Mouse (Mus musculus) induced T-regulatory cell, adult 2 months (primary cell): ENCODE measurements at regions not wholly inside any gene's neighbourhood (a gene's known extent, or its start where the extent isn't known, plus 50 kb on each side); places are given as distances from the start of the nearest gene placed in this dataset.

Experiments
- DNase-seq: peaks from one replicate; pipeline ENCODE4 v3.0.0-alpha.2; 2012; ENCODE audit warnings: low read depth

DNA sequence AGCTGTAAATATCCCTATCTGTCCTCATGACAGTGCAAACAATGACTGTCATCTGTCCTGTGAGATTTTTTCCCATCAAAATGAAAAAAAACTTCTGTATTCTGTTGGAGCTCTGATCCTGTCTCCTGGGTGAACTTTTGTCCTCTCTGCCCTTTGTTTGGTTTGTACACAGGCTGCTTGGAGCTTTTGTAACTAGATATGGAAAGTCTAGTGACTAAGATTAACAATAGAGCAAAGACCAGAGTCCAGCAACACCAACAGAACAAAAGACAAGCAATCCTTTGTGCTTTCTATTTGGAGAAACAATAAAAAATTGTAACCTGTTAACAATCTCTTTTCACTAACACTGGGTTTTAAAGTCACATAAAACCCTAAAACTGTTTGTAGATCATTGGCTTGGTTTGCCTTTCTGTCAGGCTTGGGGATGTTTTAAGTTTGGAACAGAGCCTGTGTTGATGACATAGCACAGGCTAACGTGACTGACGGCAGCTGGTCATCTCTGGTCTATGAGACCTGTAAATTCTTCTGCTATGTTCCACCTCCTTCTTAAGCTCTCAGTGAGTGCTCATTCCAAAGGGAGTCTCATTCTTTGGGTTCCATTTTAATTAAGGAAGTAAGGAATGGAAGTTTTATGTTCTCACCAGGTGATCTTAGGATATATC is 219.8 kb downstream of the Gm9733 start:
- no peak for DNase-seq

DNA sequence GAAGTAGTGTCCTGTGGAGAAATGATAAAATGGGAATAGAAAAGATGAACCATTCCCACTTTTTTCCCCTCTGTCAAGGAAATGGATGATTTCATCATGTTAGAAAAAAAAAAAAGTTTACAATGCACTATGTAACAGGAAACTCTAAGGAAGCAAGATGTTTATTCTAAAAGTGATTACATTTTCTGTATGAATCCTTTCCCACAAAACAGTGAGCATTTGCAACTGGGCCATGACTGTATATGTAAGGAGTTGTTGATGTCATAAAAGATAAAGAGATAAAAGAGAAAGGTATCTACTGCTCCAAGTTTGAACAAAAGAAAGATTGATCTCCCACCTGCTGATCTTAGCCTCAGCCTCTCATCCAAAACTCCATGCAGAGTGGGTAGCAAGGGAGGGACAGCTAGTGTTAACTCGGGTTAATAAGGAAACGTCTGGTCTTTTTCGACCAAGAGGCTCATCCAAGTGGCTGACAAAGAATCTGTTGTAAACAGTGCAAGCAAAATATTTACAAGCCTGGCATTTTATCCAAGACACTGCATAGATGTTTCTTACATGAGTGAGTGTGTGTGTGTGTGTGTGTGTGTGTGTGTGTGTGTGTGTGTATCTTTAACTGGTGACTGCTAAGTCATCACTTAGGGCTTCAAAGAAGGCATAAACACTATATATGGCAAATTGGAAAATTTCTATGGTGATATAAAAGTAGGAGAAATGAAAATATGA is 213.3 kb downstream of the Gm9733 start:
- no peak for DNase-seq

DNA sequence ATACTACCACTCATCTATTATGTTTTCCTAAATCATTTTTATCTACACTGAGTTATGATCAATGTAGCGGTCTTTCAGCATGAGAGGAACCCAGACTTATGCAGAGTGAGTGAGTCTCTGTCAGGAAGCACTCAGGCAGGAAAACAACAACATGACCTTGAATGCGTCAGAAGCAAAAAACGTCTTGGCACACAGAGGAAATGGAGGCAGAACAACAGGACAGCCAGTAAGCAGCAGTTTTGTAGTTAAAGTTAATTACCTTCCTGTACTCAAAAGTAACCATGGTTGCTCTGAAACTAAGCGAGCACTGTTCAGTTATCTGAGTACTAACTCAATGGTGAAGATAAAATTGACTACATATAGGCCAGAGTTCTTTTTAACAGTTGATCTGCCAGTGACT is 205.4 kb downstream of the Gm9733 start:
- DNase-seq: no peak

DNA sequence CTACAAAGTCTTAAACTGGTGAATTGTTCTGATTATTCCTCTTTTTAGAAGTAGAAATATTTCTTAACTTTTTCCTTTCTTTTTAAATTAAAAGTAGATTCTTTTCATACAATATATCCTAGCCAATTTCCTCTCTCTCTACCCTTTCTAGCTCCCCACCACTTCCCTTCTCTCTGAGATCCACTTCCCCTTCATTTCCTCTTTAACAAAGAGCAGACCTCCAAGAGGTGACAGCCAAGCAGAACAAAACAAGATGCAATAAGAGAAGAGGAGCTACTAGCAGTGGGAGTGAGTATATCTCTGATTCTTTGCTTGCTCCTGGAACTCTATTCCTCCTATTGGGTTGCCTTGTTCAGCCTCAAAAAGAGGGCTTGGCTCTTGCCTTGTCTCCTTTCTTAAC is 203.7 kb downstream of the Gm9733 start:
- DNase-seq: no peak

DNA sequence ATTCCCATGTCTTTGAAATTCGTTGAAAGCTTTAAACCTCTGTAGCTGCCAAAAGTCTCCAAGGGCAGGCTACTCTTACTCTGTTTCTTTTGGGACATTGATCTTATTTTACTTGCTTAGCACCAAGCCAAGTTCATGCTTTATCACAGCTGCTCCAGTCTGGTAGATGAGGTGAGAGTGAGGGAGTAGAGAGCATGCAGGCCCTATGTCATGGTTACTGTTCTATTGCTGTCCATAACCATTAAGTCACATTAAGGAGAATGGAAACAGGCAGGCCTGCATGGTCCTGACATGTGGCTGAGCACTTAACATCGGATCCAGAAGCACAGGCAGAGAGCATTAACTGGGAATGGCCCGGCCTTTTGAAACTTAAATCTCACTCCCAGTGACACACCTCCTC is 203.1 kb downstream of the Gm9733 start:
- DNase-seq: no peak

DNA sequence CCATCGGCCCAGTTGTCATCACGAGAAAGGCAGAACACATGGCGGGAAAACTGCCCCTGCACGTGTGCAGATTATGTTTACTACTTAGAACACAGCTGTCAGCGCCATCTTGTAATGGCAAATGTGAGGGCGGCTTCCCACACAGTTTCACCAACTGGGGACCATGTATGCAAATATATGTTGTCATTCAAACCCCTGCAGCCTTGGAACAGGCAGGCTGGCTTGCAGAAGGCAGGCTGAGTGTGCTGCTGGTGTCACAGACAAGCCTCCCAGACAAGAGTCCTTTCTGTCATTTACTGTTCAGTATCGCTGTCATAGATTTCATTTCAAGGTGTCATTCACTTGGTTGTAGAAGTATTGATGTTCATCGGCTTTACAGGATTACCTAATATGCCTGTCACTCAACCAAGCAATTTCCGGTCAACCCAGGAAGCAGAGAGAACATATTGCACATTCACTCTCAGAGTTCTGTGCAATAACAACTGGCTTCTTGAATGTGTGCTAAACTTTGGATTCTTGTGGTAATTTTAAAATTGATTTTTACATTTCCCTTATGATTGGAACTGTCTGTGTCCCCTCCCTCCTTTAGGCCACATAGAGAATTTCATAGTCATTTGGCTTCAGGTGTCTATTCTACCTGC is 202.3 kb downstream of the Gm9733 start:
- no peak for DNase-seq

DNA sequence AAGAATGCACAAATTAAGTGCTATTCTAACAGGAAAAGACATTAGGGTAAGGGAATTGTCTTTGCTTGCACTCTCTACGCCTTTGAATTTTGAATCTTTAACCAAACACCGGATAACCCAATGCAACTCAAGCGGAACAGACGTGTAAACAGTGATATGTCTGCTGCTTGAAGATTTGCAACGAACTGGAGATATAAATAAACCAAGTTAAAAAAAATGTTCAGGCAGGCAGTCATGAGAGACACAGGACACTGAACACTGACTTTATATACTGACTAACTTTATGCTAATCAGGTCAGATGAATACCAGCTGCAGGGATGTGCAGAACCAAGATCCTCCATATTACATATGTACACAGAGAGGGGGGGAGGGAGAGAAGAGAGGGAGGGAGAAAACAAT is 200.0 kb downstream of the Gm9733 start:
- no peak for DNase-seq

DNA sequence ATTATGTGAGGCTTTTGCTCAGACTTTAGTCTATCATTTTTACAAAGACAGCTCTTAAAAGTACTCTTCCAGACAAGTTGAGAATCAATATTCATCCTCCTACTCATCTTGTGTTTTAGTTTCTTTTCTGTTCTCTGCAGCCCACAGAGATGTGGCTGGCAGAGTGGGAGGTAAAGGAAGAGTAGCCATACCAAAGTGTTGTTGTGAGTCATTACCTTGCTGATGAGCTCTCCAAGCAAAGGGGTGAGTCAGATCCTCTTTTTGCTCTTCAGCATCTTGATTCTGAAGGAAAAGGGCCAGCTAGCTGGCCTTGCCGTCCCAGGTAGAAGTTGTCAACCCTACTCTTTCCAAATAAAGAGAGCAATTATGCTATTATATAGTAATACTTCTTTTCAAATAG is 192.6 kb downstream of the Gm9733 start:
- no peak for DNase-seq

DNA sequence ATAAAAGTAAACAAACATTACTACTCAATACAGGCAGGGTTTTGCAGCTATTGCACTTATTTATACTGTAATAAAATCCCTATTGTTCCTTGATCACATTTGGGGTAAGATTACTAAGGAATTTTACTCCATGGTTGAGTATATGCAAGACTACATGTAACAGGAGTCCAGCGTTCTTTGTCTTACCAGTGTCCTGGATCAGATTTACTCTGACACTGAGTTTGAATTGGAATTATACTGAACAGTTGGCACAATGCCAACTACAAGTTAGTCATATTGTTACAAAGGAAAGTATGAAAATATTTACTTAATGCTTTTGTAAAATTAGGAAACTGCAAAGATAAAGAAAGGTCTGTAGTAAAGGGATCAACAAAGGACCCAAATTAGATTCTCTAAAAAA is 178.4 kb downstream of the Gm9733 start:
- DNase-seq: no peak

DNA sequence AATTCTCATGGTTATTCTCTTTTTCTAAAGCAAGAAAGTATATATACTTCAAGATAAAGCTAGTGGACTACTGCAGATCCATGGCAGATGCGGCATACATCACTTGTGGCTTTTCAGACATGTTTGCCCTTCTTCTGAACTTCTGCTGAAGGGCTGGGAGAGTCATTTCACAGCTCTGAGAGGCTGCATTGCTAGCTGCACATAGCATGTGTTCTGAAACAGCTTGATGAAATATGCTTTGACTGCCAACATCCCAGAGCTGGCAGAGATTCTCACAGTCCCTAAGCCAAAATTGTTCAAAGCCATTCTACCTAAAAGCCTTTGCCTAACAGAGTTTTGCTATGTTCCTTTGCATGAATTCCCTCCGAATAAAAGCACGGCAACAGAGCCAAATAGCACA is 177.9 kb downstream of the Gm9733 start:
- no peak for DNase-seq

DNA sequence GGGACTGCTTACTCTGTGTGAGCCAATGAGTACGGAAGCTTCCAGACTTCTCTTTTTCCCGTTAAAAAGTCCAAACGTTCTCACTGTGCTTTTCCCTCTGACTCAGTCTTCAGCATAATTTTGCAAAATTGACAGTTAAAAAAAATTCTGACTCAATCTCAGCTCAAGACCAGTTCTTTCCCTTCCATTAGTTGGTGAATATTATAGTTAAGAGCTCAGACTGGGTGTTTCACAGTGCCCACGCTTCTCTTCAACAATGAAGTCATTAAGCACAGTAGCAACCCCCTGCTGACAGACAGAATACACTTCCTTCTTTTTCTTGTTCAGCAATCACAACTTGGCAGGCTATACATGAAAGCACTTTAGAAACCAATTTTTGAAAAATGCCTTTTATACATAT is 175.4 kb downstream of the Gm9733 start:
- no peak for DNase-seq

DNA sequence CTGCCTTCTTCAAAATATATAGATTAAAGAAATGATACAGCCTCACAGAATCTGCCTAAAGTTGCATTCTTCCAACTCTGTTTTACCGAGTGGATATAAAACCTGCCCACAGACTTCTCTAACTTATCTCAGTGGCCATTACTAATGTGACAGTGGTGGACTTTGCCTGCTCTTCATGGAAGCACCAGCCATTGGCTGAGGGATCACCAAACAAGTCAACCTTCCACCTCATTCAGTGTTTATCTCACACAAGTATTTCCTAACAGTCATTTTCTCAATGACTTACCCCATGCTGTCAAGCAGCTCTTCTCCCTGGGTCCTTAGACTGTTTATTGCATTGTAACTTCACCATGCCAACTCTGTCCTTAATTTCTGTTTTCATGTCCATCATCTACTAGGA is 174.3 kb downstream of the Gm9733 start:
- no peak for DNase-seq

DNA sequence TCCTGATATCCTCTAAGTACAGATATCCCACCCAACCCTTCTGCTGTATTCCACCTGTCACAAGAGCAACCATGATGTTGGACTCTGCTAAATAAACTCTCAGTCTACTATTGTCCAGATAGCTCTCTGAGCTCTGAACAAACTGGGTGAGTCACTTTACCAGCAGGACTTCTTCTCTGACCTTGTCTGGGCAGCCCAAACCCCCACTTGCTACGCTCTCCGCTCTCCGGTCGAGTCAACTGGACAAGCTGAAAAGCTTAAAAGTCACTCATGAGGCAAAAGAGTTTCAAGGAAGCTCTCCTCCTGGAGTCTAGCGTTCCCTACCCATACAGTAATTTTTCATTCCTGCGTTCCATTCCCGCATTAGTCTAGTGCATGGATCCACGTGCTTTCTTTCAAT is 173.2 kb downstream of the Gm9733 start:
- DNase-seq: no peak

DNA sequence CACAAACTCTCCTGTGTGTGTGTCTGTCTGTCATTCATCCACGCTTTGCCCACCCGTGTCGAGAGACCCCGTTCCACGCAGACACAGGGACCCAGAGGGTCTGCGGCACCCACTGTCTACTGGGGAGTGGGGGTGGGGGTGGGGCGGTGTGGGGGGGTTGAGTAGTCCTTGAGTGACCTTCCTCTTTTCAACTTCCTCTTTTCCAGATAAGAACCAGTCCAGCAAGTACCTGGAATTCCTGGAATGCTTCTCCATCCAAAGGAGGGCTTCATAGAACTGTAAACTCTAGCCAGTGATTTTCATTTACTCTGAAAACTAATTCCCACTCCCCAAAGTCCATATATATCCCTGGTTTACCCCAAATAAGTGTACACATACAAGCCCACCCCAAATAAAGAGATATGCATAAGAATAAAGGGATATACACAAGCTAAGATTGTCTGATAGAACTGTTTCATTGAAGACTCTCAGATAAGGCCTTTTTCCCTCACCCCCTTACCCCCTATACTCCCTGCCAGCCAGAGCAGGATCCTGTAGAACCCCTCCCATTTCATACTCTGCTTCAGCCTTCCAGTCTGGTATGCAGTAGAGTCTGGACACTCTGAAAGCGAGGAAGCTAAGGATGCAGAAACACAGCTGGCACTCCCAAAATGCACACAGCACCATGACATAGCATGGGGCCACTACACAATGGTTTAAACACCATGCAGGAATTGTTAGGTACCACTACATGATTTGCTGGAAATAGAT is 172.0 kb downstream of the Gm9733 start:
- DNase-seq: no peak

DNA sequence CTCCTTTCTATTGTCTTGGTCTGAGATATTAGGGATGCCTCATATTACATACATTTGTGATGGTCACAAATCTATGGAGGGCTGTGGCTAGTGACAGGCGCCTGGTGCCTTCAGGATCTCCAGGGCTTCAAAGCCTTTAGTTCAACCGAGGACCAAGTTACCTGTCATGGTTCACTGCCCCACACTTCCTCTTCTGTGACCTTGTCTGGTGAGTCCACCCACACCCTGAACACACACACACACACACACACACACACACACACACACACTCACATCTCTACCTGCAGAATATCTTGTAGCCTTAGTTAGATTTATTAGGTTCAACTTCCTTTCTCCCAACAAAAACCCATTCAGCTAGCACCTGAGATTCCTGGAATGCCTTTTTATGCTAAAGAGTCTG is 156.3 kb downstream of the Gm9733 start:
- no peak for DNase-seq

DNA sequence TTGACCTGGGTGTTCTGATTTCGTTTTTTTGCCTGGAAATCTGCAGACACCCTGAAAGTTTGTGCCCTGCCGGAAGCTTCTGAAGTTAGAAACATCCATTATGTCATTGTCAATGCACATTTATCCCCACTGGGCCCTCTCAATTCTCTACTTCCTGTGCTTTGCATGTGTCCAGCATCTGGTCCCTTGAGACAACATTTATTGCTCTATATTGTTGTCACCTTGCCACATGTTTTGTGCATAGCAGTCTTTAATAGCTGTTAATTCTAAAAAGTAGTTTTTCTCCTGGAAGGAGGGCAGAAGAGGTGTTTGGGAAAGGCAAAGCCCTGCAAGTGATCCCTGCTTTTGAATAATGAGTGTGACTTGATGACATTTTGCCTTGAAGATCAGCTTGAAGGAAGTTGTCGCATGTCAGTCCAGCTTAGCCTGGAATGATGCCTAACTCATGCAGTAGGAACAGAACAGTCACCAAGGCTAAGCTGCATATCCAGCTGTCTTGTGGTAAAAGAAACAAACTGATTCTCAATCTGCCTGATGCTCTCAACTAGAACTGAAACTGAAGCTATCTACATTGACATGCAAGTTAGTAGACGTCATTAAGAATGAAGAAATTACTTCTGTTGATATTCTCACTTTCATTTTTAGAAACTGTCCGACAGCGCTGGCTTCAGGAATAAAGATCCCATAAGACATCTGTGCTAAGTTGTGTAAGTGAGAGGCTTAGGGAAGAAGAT is 152.9 kb downstream of the Gm9733 start:
- no peak for DNase-seq

DNA sequence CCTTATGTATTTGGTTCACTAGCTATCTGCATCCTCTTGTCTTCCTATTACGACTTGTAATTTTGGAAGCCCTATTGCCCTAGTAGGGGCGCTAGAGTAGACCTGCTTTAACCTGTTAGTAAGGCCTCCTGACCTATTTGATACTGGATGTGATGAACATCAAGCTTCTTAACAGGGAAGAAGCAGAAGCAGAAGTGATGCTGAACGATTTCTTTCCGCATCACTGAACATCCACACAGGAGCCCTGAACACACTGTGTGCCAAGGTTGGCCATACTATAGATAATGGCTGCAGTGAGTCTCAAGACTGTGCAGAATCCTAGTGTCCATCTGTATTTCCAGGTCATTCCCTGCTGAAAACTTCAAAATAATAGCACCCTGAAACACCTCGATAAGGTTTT is 151.0 kb downstream of the Gm9733 start:
- DNase-seq: no peak

DNA sequence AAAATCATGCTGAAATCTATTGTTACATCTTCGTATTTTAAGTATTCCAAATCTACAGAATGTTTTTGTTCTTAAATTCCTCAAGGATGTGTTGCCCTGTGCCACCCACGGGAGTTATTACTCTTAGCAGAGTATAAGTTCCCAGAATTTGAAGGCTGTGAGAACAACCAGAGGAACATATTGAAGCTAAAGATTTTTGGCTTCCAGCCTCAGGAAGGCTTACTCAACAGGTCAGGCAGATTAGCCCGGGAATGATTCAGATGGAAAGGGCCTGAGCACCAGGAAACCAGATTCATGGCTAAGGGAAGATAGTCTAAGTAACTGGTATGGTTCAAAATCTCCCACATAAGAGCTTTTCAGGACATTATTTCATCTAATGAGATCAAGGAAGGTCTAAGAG is 145.4 kb downstream of the Gm9733 start:
- no peak for DNase-seq

DNA sequence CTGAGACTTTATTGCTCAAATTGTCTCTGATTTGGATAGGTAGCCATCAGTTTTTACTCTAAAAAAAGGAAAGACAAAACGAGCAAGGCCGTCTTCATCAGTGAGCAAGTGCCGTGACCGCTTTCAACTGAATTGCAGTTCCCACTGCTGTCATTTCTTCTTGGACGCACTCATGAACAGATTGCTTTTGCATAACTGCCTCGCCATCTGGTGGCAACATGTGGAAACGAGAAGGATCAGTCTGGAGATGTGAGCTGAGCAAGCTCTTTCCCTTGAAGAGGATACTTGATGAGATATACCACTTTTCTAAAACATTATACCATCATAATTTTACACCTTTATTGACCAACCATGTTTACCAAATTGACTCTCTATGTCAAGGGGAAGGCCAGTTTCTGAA is 137.7 kb downstream of the Gm9733 start:
- DNase-seq: peak; percentile 64

DNA sequence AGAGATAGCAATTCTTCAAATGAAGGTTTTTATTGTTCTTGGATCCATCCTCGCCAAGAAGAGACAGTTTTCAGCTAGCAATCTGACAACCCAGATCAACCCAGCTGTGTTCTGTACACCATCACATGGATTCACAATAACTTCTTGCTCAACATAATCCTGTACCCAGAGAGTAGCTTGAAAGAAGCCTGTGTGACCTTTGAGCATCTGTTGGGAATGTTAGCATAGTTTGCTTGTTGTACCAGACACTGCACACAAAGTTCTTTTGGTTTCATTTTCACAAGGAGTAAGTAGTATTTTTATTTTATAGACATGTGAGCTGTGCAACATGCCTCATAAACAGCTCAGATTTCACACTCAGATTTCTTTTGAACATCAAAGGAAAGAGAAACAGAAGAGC is 136.0 kb downstream of the Gm9733 start:
- peak; percentile 13 for DNase-seq

DNA sequence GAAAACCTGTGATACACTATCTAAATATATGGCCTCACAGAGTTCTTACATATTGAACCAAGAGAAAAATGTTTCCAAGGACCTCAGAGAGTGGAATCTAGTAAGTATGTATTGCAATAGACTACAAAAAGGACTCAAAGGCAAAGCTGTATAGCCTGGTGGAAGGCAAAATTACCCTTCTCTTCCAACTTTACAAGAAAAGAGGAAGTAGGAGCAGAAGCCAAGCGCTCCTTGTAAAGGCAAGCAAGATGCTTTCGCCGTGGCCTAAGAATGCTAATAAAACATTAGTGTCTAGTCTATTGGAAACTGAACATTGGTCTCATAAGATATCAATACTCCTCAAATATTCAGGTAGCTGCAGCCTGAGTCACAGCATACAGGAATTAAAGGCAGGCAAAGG is 134.0 kb downstream of the Gm9733 start:
- DNase-seq: no peak

DNA sequence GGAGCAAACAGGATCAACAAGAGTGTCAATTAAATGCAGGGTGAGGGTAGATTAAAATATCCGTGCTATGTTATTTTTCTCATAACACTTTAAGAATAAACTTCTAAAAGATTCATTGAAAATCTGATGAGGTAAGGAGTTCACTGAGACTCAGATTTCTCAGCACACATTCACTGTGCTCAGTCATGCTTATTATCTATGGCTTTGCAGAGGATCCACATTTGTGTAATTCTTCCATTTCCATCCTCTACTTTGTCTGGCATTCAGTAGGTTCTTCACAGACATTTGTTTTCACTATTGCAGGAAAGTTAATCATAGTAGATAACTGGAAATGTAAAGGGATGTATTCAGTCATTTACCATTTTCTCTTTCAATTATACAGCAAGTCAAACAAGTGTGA is 131.8 kb downstream of the Gm9733 start:
- DNase-seq: no peak
